Mouse (Mus musculus) stomach, embryonic 14.5 days (tissue): ENCODE results near the gene Gm20388. TPM values are rescaled to one million over a fixed set of nuclear protein-coding genes. Genes with fewer than 3 reads are reported as not detected.

Experiments
- ATAC-seq: fragments of 200-750 bp; cut with Nextera tagmentation; 2 replicates; pipeline ENCODE4 v1.8.0; 2017; ENCODE audit warnings: low read depth, moderate TSS enrichment; ENCODE audit not compliant: insufficient number of reproducible peaks, insufficient read depth, low FRiP score
- H3K27ac ChIP-seq: fragments of 300-500 bp; sonication (generic); 2 replicates; pipeline ENCODE4 v1.5.1; 2014; ENCODE audit warnings: mild to moderate bottlenecking, low read length, moderate library complexity, mixed read lengths
- H3K27me3 ChIP-seq: fragments of 300-500 bp; sonication (generic); 2 replicates; pipeline ENCODE4 v1.6.1; 2014; ENCODE audit warnings: low read length, control low read depth, mixed read lengths; ENCODE audit not compliant: control insufficient read depth, insufficient read depth
- H3K36me3 ChIP-seq: fragments of 300-500 bp; sonication (generic); 2 replicates; pipeline ENCODE4 v1.6.1; 2014; ENCODE audit warnings: mild to moderate bottlenecking, control low read depth, low read length, moderate library complexity, mixed read lengths; ENCODE audit not compliant: control insufficient read depth, insufficient read depth
- H3K4me1 ChIP-seq: fragments of 300-500 bp; sonication (generic); 2 replicates; pipeline ENCODE4 v1.6.1; 2014; ENCODE audit warnings: low read length, control low read depth, mixed read lengths; ENCODE audit not compliant: control insufficient read depth, insufficient read depth
- H3K4me2 ChIP-seq: fragments of 300-500 bp; sonication (generic); replicated peaks from 2 replicates; pipeline ENCODE4 v1.6.1; 2014; ENCODE audit warnings: low read depth, low read length, control low read depth
- H3K4me3 ChIP-seq: fragments of 300-500 bp; sonication (generic); 2 replicates; pipeline ENCODE4 v1.5.1; 2014; ENCODE audit warnings: low read depth, low read length, control low read depth
- H3K9ac ChIP-seq: fragments of 300-500 bp; sonication (generic); replicated peaks from 2 replicates; pipeline ENCODE4 v1.6.1; 2014; ENCODE audit warnings: low read depth, mild to moderate bottlenecking, control low read depth, low read length, moderate library complexity, mixed read lengths
- H3K9me3 ChIP-seq: fragments of 300-500 bp; sonication (generic); 2 replicates; pipeline ENCODE4 v1.6.1; 2016; ENCODE audit warnings: low read depth, low read length, control low read depth; ENCODE audit not compliant: control insufficient read depth
- WGBS: fragments of 180-500 bp; shearing (Covaris S2); extraction: QIAGEN DNeasy Blood & Tissue Kit; methylation state at CpG from one replicate; pipeline ENCODE4 v1.1.7; 2014; 5-methylcytosine and 5-hydroxymethylcytosine counted together
- polyA plus RNA-seq: library from polyadenylated mRNA; unstranded; fragments of >200 nt; fragmentation: Nextera tagmentation; extraction: Ambion mirVana; gene quantifications from 2 replicates; pipeline ENCODE4 v1.2.1, GENCODE M21; 2014

The Gm20388 gene
- polyA plus RNA-seq, 1 experiment from 2014 or later, result 11.4 TPM

GRCm38 (mm10) chr8:121395316-121395715, 1484.7 kb downstream of the Gm20388 start:
- Histone ChIP-seq H3K4me2 (no peak overlapping the region), H3K27ac (no peak overlapping the region), H3K36me3 (no peaks in the 10 kb centered on the region), H3K4me3 (no peak overlapping the region), H3K4me1 (peaks cover 16% of the 10 kb centered on the region; the same call in 1 of the 2 replicates), H3K27me3 (no peaks in the 10 kb centered on the region), H3K9me3 (no peaks in the 10 kb centered on the region), H3K9ac (no peak overlapping the region)
- ATAC-seq, result no peak
- 54% methylated on average over 11 of the region's 11 CpGs for WGBS

- 9% methylated on average over 11 of the region's 11 CpGs for WGBS
- Histone ChIP-seq H3K36me3 (no peaks in the 10 kb centered on the region), H3K27ac (peak overlapping the region; percentile 48), H3K4me3 (no peak overlapping the region), H3K9ac (no peak overlapping the region), H3K9me3 (no peaks in the 10 kb centered on the region), H3K4me2 (peak overlapping the region; percentile 13; the same call in 1 of the 2 replicates), H3K27me3 (no peaks in the 10 kb centered on the region), H3K4me1 (peaks cover 16% of the 10 kb centered on the region; the same call in 1 of the 2 replicates)
- ATAC-seq, result 0 out of 2 replicates have a peak, but pooled peaks have one; percentile 42
These were observed 1485.5 kb downstream of the Gm20388 start for GRCm38 (mm10) chr8:121396151-121396550.

- no peak for ATAC-seq
These were observed 1486.6 kb downstream of the Gm20388 start for GRCm38 (mm10) chr8:121397201-121397698.

GRCm38 (mm10) chr8:121398081-121398480, 1487.4 kb downstream of the Gm20388 start:
- 46% methylated on average over 6 of the region's 6 CpGs for WGBS
- no peaks in the 10 kb centered on the region for H3K27me3 ChIP-seq
- H3K9ac ChIP-seq, result no peak overlapping the region
- no peak overlapping the region for H3K4me2 ChIP-seq
- H3K4me3 ChIP-seq, result no peak overlapping the region
- no peaks in the 10 kb centered on the region for H3K36me3 ChIP-seq
- H3K9me3 ChIP-seq, result no peaks in the 10 kb centered on the region
- H3K4me1 ChIP-seq, result peaks cover 13% of the 10 kb centered on the region; the same call in 1 of the 2 replicates
- no peak overlapping the region for H3K27ac ChIP-seq
- no peak for ATAC-seq

More at GRCm38 (mm10) chr8:121397201-121397698, 1486.6 kb downstream of the Gm20388 start:
- no peak overlapping the region for H3K4me3 ChIP-seq
- H3K9ac ChIP-seq, result no peak overlapping the region
- H3K27ac ChIP-seq, result no peak overlapping the region
- no peaks in the 10 kb centered on the region for H3K27me3 ChIP-seq
- no peak overlapping the region for H3K4me2 ChIP-seq
- peaks cover 16% of the 10 kb centered on the region; the same call in 1 of the 2 replicates for H3K4me1 ChIP-seq
- H3K36me3 ChIP-seq, result no peaks in the 10 kb centered on the region
- H3K9me3 ChIP-seq, result no peaks in the 10 kb centered on the region
- WGBS, result 58% methylated on average over 10 of the region's 10 CpGs

GRCm38 (mm10) chr8:121398724-121399123, 1488.1 kb downstream of the Gm20388 start:
- Histone ChIP-seq H3K4me1 (peaks cover 13% of the 10 kb centered on the region; the same call in 1 of the 2 replicates), H3K4me3 (no peak overlapping the region), H3K36me3 (no peaks in the 10 kb centered on the region), H3K4me2 (no peak overlapping the region), H3K27ac (no peak overlapping the region), H3K9me3 (no peaks in the 10 kb centered on the region), H3K27me3 (no peaks in the 10 kb centered on the region), H3K9ac (no peak overlapping the region)
- WGBS, result 90% methylated on average over 20 of the region's 20 CpGs
- ATAC-seq, result no peak

GRCm38 (mm10) chr8:121399173-121399572, 1488.5 kb downstream of the Gm20388 start:
- 56% methylated on average over 3 of the region's 3 CpGs for WGBS
- H3K4me3 ChIP-seq, result no peak overlapping the region
- no peaks in the 10 kb centered on the region for H3K9me3 ChIP-seq
- H3K9ac ChIP-seq, result no peak overlapping the region
- peaks cover 13% of the 10 kb centered on the region; the same call in 1 of the 2 replicates for H3K4me1 ChIP-seq
- no peak overlapping the region for H3K27ac ChIP-seq
- no peak overlapping the region for H3K4me2 ChIP-seq
- no peaks in the 10 kb centered on the region for H3K27me3 ChIP-seq
- no peaks in the 10 kb centered on the region for H3K36me3 ChIP-seq
- no peak for ATAC-seq

- H3K9ac ChIP-seq, result no peak overlapping the region
- no peak overlapping the region for H3K4me2 ChIP-seq
- no peak overlapping the region for H3K4me3 ChIP-seq
- H3K27me3 ChIP-seq, result no peaks in the 10 kb centered on the region
- no peaks in the 10 kb centered on the region for H3K9me3 ChIP-seq
- 30% methylated on average over 9 of the region's 9 CpGs for WGBS
- H3K36me3 ChIP-seq, result no peaks in the 10 kb centered on the region
- no peak overlapping the region for H3K27ac ChIP-seq
- H3K4me1 ChIP-seq, result peaks cover 13% of the 10 kb centered on the region; the same call in 1 of the 2 replicates
- ATAC-seq, result no peak
These were observed 1489.9 kb downstream of the Gm20388 start for GRCm38 (mm10) chr8:121400581-121400980.

- no peak for ATAC-seq
- no peaks in the 10 kb centered on the region for H3K9me3 ChIP-seq
- WGBS, result 78% methylated on average over 6 of the region's 6 CpGs
These were observed 1493.2 kb downstream of the Gm20388 start for GRCm38 (mm10) chr8:121403821-121404220.

GRCm38 (mm10) chr8:121418081-121418480, 1507.4 kb downstream of the Gm20388 start:
- H3K4me2 ChIP-seq, result no peak overlapping the region

More at GRCm38 (mm10) chr8:121403821-121404220, 1493.2 kb downstream of the Gm20388 start:
- no peaks in the 10 kb centered on the region for H3K4me1 ChIP-seq
- H3K4me2 ChIP-seq, result no peak overlapping the region
- no peaks in the 10 kb centered on the region for H3K27me3 ChIP-seq
- H3K4me3 ChIP-seq, result no peak overlapping the region
- H3K27ac ChIP-seq, result no peak overlapping the region
- H3K36me3 ChIP-seq, result no peaks in the 10 kb centered on the region
- no peak overlapping the region for H3K9ac ChIP-seq

More at GRCm38 (mm10) chr8:121418081-121418480, 1507.4 kb downstream of the Gm20388 start:
- Histone ChIP-seq H3K4me1 (no peaks in the 10 kb centered on the region), H3K27ac (no peak overlapping the region), H3K36me3 (no peaks in the 10 kb centered on the region), H3K27me3 (no peaks in the 10 kb centered on the region), H3K9ac (no peak overlapping the region), H3K4me3 (no peak overlapping the region), H3K9me3 (no peaks in the 10 kb centered on the region)
- WGBS, result 43% methylated on average over 6 of the region's 6 CpGs
- no peak for ATAC-seq
